Mouse (Mus musculus) cerebellum, postnatal 10 days (tissue): ENCODE results near the gene Scgb1c1.
"Not testable (repeated sequence)": the region's sequence is repeated elsewhere in the genome, so short reads cannot be mapped to it uniquely, and the experiment has no call there.

Source experiments
- DNase-seq, 2 experiments: peaks; one replicate each; pipeline ENCODE4 v3.0.0; 2021; ENCODE audit warnings: mixed read lengths in 2 of 2

The Scgb1c1 gene

DNA sequence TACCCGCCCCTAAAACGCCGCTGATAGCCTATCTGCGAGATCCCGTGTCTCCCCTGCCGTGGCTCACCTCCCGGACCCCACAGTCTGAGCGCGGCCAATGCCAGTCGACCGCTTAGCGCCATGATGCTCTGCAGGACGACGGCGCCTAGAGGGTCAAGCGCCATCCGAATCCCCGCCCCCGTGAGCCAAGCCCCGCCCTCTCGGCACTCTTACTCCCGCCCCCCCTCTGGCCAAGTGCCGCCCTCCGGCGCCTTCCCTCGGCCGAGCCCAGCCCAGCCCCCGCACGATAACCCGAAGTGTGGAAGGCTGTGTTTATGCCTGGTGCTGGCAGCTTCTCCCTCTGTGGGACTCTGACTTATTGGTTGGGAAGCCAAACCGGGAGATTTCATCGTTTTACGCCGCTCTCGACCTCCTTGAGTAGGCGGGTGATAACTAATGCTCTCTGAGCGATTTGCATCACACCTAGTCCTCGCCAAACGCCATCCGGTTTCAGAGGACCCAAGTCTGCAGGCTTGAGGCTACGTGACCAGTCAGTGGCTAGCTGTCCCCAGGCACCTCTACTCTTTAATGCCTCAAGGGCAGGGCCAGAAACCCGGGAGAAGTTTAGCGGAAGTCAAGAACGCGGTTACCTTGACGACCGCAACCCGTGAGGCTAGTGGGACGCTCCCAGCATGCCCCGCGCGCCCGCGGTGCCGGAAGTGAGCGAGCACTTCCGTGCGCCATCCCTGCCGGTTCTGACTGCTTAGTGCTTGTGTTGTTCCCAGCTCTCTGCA lies 36.5 kb downstream of the Scgb1c1 start, which contains the start of the genes Psmd13 and Sirt3:
Psmd13 (plus strand) TSS at position 273 of the 773 bp plus-strand sequence.
Sirt3 (minus strand) TSS at position 614 of the 773 bp plus-strand sequence.
- DNase-seq: peak; percentile 98 to 99

GRCm38 (mm10) chr7:140882469-140882803 lies 37.1 kb downstream of the Scgb1c1 start:
- DNase-seq: no peak

DNA sequence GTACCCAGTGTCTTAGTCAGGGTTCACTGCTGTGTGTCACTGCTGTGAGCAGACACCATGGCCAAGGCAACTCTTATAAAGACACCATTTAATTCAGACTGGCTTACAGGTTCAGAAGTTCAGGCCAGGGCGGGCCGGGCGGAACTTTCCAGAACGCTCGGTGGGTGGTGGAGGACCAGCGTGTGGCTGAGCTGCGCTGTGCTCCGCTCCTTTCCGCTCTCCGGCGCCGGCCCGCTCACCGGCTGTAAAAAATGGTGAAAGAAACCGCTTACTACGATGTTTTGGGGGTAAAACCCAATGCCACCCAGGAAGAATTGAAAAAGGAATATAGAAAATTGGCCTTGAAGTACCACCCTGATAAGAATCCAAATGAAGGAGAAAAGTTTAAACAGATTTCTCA lies 45.3 kb downstream of the Scgb1c1 start:
- not testable (repeated sequence) for DNase-seq

GRCm38 (mm10) chr7:140894031-140894430 lies 48.7 kb downstream of the Scgb1c1 start:
- DNase-seq: no peak

DNA sequence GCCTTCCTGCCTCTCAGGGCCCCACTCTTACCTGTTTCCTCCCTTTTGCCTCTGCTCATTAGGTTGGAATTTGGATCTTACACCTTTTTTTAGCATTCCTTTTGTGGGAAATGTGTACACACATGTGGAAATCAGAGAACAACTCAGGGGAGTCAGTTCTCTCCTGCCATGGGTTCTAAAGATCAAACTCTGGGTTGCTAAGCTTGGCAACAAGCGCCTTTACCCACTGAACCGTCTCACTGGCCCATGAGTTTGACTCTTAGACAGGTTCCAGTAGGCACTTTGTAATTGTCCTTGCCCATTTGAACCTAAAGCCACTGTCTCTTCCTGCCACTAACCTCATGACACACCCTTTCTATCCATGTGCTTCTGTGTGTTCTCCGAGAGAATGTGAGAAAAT lies 49.3 kb downstream of the Scgb1c1 start:
- no peak for DNase-seq
